Mouse (Mus musculus) liver, adult (tissue): ENCODE measurements around the gene Bcl11a.

Experiments
- GATA4 ChIP-seq: IDR thresholded peaks from 2 replicates; pipeline ENCODE4 v1.6.1; 2014; ENCODE audit warnings: mild to moderate bottlenecking, low read length; ENCODE audit not compliant: insufficient replicate concordance

Bcl11a gene

DNA sequence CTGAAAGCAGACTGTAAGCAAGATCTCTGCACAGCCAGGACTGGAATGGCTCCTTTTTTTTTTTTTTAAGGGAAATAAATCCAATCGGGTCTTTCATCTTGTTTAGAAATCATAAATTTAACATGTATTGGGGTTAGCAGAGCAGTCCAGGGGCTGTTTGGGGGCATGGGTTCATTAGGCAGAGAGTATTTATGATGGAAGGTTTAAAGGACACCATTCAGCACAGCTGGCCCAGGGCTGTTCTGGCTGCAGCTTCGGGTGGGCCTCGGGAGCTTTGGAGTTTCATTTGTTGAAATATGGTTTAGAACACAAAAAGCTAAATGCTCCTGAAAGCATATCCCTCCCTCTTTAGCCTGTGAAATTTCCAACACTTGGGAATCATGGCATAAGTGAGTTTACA, 112.6 kb downstream of the Bcl11a start:
- TF ChIP-seq GATA4: no peak

DNA sequence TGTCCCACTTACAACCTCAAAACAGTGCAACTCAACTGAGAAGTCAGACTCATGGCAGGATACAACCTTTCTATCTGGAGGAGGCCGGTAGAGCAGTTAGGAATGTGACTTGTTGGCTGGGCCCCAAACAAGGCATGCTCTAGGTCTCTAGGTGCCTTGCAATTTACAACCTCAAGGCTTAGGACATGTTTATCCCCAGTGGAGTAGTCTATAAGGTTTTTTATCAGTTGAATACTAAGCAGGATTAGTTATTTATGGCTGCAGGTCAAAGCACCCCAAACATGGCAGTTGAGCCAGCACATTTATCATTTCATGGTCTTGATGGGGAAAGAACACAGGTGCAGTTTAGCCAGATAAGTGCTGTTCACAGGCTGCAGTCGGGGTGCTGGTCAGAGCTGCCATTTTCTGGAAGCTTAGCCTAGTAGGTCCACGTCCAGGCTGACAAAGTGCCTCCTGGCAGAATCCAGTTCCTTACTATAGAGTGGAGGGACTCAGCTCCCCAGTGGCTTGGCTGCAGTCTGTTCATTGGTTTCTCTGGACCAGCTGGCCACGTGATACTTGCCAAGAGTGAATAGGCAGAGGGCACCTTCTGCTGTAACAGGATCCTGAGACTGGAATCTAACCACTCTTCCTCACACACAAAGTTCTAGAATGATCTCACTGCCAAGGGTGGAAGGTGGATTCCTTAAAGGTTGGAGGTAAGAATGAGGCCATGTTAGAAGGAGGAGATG, 118.8 kb downstream of the Bcl11a start:
- TF ChIP-seq GATA4: no peak

DNA sequence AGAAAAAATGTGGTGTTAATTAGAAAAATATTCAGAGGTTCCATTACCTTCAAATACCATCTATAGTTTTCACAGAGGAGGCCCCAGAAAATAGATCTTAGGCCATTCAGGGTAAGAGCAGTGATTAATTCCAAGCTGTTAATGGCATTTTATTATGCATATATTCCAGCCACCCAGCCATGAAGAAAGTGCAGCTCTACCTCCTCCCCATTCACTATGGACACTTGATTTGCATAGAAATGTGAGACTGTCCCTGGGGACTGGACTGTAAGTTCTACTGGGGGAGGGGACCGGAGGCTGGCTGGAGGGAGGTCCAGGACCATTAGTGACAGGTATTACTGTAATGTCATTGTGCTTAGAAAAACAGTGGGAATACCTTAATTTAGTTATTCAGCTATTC, 119.6 kb downstream of the Bcl11a start:
- TF ChIP-seq GATA4: no peak

DNA sequence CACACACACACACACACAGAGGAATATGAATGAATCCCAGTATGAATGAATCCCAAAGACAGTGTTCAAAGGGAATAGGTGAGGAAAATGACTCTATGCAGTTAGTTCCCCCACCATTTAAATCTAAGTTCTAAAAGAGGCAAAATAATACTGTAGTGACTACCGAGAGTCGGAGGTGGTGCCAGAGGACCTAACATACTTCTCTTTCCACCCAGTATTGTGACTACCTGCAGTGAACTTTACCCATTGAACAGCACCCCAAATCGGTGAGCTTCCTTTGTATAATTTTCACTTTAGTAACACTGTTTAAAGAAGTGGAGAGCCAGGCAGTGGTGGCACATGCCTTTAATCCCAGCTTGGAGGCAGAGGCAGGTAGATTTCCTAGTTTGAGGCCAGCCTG, 121.7 kb downstream of the Bcl11a start:
- no peak for TF ChIP-seq GATA4

DNA sequence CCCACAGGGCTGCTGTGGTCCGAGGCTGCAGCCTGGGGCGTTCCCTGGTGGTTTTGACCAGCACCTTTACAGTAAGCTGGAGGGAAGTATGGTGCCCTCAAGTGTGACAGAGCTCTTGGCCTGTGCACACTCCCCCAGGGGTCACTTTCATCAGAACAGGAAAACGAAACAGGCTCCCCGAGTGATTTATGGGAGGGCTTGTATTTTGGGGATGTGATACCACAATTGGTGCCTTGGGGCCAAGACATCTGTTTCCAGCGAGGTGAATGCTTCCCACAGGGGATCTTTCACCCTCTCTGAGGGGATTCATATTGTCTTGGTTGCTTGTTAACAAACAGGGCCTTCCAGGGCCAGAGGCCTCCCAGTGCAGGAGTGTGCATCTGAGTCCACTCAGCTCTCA, 122.5 kb downstream of the Bcl11a start:
- TF ChIP-seq GATA4: no peak

DNA sequence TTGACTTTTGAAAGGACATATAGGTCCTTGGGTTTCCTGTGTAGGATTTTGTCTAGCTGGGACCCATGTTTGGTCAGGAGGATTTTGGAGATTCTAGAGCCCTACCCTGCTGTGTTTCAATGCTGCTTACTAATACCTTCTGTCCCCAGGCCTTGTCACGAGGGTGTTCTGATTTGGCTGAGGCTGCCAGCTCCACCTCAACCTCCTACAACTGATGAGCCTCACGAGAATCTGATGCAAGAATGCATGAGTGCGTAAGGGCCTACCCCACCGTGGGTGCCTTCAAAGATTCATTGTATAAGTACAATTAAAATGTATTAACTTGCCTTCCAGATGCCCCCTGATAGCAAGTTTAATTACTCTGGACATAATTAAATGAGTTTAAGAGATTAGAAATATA, 123.4 kb downstream of the Bcl11a start:
- TF ChIP-seq GATA4: no peak

DNA sequence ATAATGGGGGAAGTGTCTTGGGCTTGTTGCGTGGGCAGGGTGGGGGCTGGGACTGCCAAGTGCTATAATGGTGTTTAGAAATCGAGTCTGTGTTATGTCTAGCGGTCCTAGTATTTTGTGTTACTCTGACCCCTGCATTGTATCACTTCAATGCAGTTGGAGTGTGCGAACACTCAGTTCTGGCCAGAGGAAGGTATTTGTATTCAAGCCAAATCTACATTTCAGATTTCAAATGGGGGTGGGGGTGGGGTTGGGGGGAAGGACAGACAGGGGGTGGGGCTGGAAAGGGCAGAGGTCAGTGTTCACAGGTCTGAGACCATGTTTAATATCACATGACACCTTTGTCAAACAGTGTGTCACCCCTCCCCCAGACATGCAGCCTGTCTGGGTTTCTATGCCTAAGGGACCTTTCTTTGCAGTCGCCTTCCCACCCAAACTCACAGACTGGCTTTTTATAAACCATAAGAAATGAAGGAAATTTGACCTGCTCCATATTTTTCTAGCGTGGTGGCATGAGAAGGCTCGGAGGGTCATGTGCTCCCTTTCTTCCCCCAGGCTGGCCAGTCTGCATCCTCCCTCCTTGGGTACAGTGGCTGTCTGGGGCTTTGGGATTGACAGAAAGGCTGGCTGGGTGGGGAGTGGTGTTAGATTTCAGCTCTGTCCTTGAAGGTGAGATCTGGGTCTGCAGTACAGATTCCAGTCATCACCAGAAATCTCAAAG, 124.9 kb downstream of the Bcl11a start:
- TF ChIP-seq GATA4: no peak

DNA sequence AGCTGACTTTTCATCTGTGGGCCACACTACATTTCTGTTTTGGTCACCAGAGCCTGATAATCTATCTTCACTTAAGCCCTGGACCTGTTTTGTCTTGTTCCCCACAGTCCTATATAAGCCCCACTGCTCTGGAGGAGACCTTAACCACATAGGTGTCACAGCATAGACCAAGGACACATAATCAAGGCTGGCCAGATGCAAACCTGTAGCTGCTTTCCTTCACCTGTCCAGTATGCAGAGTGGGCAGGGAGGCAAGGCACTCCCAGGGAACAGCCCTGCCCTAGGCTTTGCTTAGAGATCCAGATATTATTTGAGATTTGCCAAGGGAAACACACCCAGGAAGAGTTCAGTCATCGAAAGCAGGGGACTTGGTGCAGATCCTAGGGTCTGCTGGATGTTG, 125.6 kb downstream of the Bcl11a start:
- TF ChIP-seq GATA4: no peak

DNA sequence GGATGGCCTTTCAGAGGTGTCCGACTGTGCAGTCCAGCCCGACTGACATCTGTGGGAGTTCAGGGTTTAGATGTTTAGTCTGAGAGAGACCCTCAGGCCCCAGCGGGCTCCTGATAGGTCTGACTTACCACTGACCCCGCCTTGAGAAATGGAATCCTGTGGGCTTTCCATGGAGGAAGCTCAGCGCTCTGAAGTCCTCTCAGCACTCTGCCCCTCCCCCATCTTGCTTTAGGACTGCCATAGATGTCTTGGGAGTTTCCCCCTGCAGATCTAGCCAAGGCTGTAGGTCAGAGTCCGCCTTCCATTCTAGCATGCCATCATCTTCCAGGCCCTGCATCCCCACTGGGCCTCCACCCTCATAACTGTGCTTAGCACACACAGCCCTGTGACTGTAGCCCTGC, 131.1 kb downstream of the Bcl11a start:
- TF ChIP-seq GATA4: no peak

DNA sequence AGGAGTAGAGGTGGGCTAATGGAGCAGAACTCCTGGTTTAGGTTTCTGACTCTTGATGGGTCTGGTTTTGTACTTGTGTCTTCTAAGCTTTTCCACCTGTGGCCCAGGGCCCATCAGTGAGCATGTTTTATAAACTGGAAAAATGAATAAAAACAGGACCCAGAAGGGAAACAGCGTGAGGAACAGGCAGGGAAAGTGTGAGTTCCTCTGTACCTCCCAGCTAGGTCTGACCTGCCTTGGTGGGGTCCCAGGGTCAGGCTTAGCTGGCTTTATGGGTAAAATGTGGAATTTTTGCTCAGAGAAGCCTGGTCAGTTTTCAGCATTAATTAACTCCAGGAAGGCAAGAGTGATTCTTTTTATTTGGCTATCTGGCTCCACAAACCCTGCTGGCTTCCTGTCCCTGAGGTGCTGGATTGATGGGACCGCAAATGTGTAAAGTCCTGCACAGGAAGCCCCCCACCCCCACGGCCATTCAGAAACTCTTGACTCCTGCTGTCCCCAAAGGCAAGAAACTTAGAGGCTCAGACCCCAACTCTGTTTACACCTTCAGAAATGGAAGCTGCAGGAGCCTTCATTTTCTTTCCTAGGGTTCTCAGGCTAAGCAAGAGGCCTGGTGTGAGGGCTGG, 136.8 kb downstream of the Bcl11a start:
- TF ChIP-seq GATA4: no peak

DNA sequence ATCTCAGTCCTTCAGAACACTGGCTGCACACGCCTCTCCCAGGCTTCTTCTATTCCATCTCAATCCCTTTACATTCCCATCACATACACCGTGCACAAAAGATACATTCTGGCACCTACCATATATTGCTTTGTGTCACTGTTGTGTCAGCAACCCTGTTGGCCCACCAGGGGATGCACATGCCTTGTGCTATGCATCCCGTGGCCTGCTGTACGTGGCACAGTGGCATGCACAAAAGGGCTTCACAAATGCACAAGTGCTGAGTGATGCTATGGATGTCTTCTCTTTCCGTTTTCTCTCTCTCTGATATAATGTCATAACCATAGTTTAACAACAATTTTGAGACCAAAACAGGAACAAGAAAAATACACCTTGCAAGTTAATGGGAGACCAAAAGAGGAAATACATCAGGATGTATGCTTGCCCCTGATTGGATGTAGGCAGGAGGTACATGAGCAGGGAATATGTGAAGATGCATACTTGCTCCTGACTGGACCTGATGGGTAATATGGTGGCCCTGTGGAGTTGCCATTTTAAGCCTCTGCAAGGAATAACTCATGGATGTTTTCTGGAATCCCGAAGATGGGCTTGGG, 140.0 kb downstream of the Bcl11a start:
- no peak for TF ChIP-seq GATA4

DNA sequence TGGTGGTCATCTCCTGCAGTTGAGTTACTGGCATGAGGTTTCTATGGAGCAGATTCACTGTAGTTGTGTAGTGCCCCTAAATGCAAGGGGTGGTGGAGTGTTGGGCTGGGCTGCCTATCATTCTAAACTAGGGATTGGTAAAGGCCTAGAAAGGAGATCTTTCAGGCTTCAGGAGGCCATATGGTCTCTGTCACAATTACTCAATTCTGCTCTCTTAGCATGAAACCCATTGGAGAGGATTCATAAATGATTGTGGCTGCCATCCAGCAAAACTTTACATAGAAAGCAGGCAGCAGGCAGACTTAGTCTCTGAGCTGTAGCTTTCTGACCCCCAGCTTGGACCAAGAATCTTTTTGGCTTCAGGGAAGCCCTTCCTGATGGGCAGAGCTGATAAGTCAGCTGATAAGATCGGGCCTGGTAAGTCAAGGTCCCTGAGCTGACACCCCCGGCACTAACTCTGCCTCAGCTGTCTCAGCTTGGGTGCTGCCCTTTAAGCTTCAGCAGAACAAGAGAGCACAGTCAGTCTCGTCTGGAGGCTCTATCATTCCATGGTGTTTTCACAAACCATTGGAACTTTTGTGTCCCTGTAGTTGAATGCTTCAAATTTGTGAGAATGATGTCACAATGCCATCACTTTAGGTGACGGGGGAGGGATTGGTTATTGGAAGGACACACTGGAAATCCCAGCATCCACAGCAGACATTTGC, 143.9 kb downstream of the Bcl11a start:
- no peak for TF ChIP-seq GATA4
